Mouse (Mus musculus) heart, embryonic 14.5 days (tissue): ENCODE results near the gene Ssr2. TPM values are rescaled to one million over a fixed set of nuclear protein-coding genes. Genes with fewer than 3 reads are reported as not detected.
"Not testable (repeated sequence)": the region's sequence is repeated elsewhere in the genome, so short reads cannot be mapped to it uniquely, and the experiment has no call there.

Experiments
- ATAC-seq: fragments of 200-750 bp; cut with Nextera tagmentation; 2 replicates; pipeline ENCODE4 v1.8.0; 2017; ENCODE audit warnings: low read depth, moderate TSS enrichment; ENCODE audit not compliant: insufficient number of reproducible peaks, insufficient read depth, low FRiP score
- H3K27ac ChIP-seq, 2 experiments: fragments of 200-500 bp in 1 of 2; fragments of 300-500 bp in 1 of 2; sonication (generic) in 1 of 2; replicated peaks in 1 of 2; 2 replicates each; pipeline ENCODE4 v1.5.1; 2012 to 2014; ENCODE audit warnings: low read depth in 2 of 2, low read length in 2 of 2, control low read depth in 1 of 2, mild to moderate bottlenecking in 1 of 2, mixed read lengths in 1 of 2; ENCODE audit not compliant: control insufficient read depth in 1 of 2, insufficient read depth in 1 of 2
- H3K27me3 ChIP-seq: fragments of 300-500 bp; sonication (generic); 2 replicates; pipeline ENCODE4 v1.6.1; 2014; ENCODE audit warnings: mild to moderate bottlenecking, low read length, control low read depth; ENCODE audit not compliant: control insufficient read depth, insufficient read depth
- H3K36me3 ChIP-seq: fragments of 300-500 bp; sonication (generic); 2 replicates; pipeline ENCODE4 v1.6.1; 2014; ENCODE audit warnings: mild to moderate bottlenecking, control low read depth, low read length, mixed read lengths; ENCODE audit not compliant: control insufficient read depth, insufficient read depth
- H3K4me1 ChIP-seq, 2 experiments: fragments of 200-500 bp in 1 of 2; fragments of 300-500 bp in 1 of 2; sonication (generic) in 1 of 2; 2 replicates each; pipeline ENCODE4 v1.6.1; 2012 to 2014; ENCODE audit warnings: low read length in 2 of 2, control low read depth in 1 of 2, mixed read lengths in 1 of 2; ENCODE audit not compliant: control insufficient read depth in 2 of 2, insufficient read depth in 2 of 2
- H3K4me2 ChIP-seq: fragments of 300-500 bp; sonication (generic); 2 replicates; pipeline ENCODE4 v1.6.1; 2014; ENCODE audit warnings: mild to moderate bottlenecking, low read length
- H3K4me3 ChIP-seq, 2 experiments: fragments of 200-500 bp in 1 of 2; fragments of 300-500 bp in 1 of 2; sonication (generic) in 1 of 2; 2 replicates each; pipeline ENCODE4 v1.5.1; 2012 to 2014; ENCODE audit warnings: low read length in 2 of 2, mild to moderate bottlenecking in 2 of 2, control low read depth in 1 of 2, low read depth in 1 of 2, moderate library complexity in 1 of 2; ENCODE audit not compliant: control insufficient read depth in 1 of 2, insufficient read depth in 1 of 2
- H3K9ac ChIP-seq: fragments of 300-500 bp; sonication (generic); 2 replicates; pipeline ENCODE4 v1.6.1; 2014; ENCODE audit warnings: mild to moderate bottlenecking, low read length
- H3K9me3 ChIP-seq: fragments of 300-500 bp; sonication (generic); 2 replicates; pipeline ENCODE4 v1.6.1; 2016; ENCODE audit warnings: low read length, control low read depth; ENCODE audit not compliant: control insufficient read depth
- WGBS: fragments of 180-500 bp; shearing (Covaris S2); extraction: QIAGEN DNeasy Blood & Tissue Kit; methylation state at CpG from one replicate; pipeline ENCODE4 v1.1.7; 2014; 5-methylcytosine and 5-hydroxymethylcytosine counted together
- polyA plus RNA-seq: library from polyadenylated mRNA; unstranded; fragments of >200 nt; fragmentation: Nextera tagmentation; extraction: Ambion mirVana; gene quantifications from 2 replicates; pipeline ENCODE4 v1.2.1, GENCODE M21; 2014

The Ssr2 gene
- polyA plus RNA-seq, 1 experiment from 2014 or later, result 178 TPM

GRCm38 (mm10) chr3:88592942-88593576, 17.4 kb downstream of the Ssr2 start:
- Histone ChIP-seq H3K27ac (no peak overlapping the region), H3K9me3 (no peaks in the 10 kb centered on the region), H3K9ac (no peak overlapping the region), H3K36me3 (peaks cover 9% of the 10 kb centered on the region), H3K4me1 (peaks cover 16 to 30% of the 10 kb centered on the region in 2 experiments), H3K27me3 (no peaks in the 10 kb centered on the region), H3K4me2 (no peak overlapping the region), H3K4me3 (no peak overlapping the region)
- WGBS, result 65% methylated on average over 10 of the region's 10 CpGs
- no peak for ATAC-seq

- Histone ChIP-seq H3K4me3 (no peak overlapping the region), H3K9me3 (no peaks in the 10 kb centered on the region), H3K9ac (peak overlapping the region; percentile 27; the same call in 1 of the 2 replicates), H3K27ac (no peak overlapping the region), H3K4me2 (peak overlapping the region; percentile 19; the same call in 1 of the 2 replicates), H3K27me3 (no peaks in the 10 kb centered on the region), H3K36me3 (no peaks in the 10 kb centered on the region), H3K4me1 (peaks cover 16 to 30% of the 10 kb centered on the region in 2 experiments)
- 29% methylated on average over 10 of the region's 10 CpGs for WGBS
- ATAC-seq, result no peak
Observed at GRCm38 (mm10) chr3:88593893-88594580, 18.4 kb downstream of the Ssr2 start.

- ATAC-seq, H3K36me3 ChIP-seq, H3K4me2 ChIP-seq, H3K9me3 ChIP-seq, H3K27me3 ChIP-seq, H3K4me3 ChIP-seq, H3K9ac ChIP-seq, H3K27ac ChIP-seq: not testable (repeated sequence)
- H3K4me1 ChIP-seq, result peaks cover 9 to 19% of the 10 kb centered on the region in 2 experiments
- WGBS, result 80% methylated on average over 4 of the region's 4 CpGs
Observed at GRCm38 (mm10) chr3:88596547-88596946, 20.9 kb downstream of the Ssr2 start.

GRCm38 (mm10) chr3:88602466-88602865, 26.8 kb downstream of the Ssr2 start:
- 0 out of 2 replicates have a peak, but pooled peaks cover 5% of the 10 kb centered on the region for H3K27me3 ChIP-seq
- H3K4me2 ChIP-seq, result no peak overlapping the region
- no peaks in the 10 kb centered on the region for H3K9me3 ChIP-seq
- no peak overlapping the region for H3K9ac ChIP-seq
- H3K4me3 ChIP-seq, result no peak overlapping the region
- no peak overlapping the region for H3K27ac ChIP-seq
- ATAC-seq, result no peak
- no peaks in the 10 kb centered on the region for H3K36me3 ChIP-seq
- H3K4me1 ChIP-seq, result peaks cover 5 to 14% of the 10 kb centered on the region in 2 experiments; a peak in 2 of 4 replicates
- WGBS, result 64% methylated on average over 4 of the region's 4 CpGs

GRCm38 (mm10) chr3:88603714-88604161, 28.1 kb downstream of the Ssr2 start:
- H3K9ac ChIP-seq, result no peak overlapping the region; the same call in 1 of the 2 replicates
- WGBS, result 28% methylated on average over 6 of the region's 6 CpGs
- H3K4me3 ChIP-seq, result no peak overlapping the region
- no peaks in the 10 kb centered on the region for H3K9me3 ChIP-seq
- H3K27me3 ChIP-seq, result 0 out of 2 replicates have a peak, but pooled peaks cover 5% of the 10 kb centered on the region
- peaks cover 9 to 24% of the 10 kb centered on the region in 2 experiments for H3K4me1 ChIP-seq
- H3K27ac ChIP-seq, result peak overlapping the region; percentile 64 to 74; a peak in 3 of 4 replicates
- ATAC-seq, result peak; percentile 69
- H3K4me2 ChIP-seq, result no peak overlapping the region
- H3K36me3 ChIP-seq, result no peaks in the 10 kb centered on the region

- Histone ChIP-seq H3K27ac (0 out of 4 replicates have a peak overlapping the region, but pooled peaks of 1 of the 2 experiments have one; percentile 24), H3K27me3 (0 out of 2 replicates have a peak, but pooled peaks cover 5% of the 10 kb centered on the region), H3K4me3 (no peak overlapping the region), H3K4me2 (no peak overlapping the region), H3K36me3 (no peaks in the 10 kb centered on the region), H3K4me1 (peaks cover 9 to 31% of the 10 kb centered on the region in 2 experiments), H3K9ac (no peak overlapping the region), H3K9me3 (no peaks in the 10 kb centered on the region)
- 89% methylated on average over 7 of the region's 7 CpGs for WGBS
- no peak for ATAC-seq
Observed at GRCm38 (mm10) chr3:88604863-88605262, 29.2 kb downstream of the Ssr2 start.

- Histone ChIP-seq H3K27ac (peak within 1 kb of the TSS in 1 of 2 experiments; percentile 24; a peak in 1 of 4 replicates), H3K9ac (peak within 1 kb of the TSS; percentile 62; the same call in 1 of the 2 replicates), H3K4me1 (peaks cover 9 to 31% of the 10 kb centered on the region in 2 experiments), H3K4me3 (peak within 1 kb of the TSS in 1 of 2 experiments; percentile 33; a peak in 1 of 4 replicates), H3K4me2 (peak within 1 kb of the TSS; percentile 81)
- WGBS, result 90% methylated on average over 2 of the region's 2 CpGs
- ATAC-seq, H3K36me3 ChIP-seq, H3K27me3 ChIP-seq, H3K9me3 ChIP-seq: not testable (repeated sequence)
Observed at GRCm38 (mm10) chr3:88605666-88606065, 30.0 kb downstream of the Ssr2 start, which contains the start of gene Arhgef2. Gene Arhgef2 (plus strand): TSS chr3:88605966.
